Mouse (Mus musculus) limb, embryonic 14.5 days (tissue): ENCODE data around the gene Ccr2. TPM values are rescaled to one million over a fixed set of nuclear protein-coding genes. Genes with fewer than 3 reads are reported as not detected.

Source experiments
- ATAC-seq: fragments of 200-750 bp; cut with Nextera tagmentation; 2 replicates; pipeline ENCODE4 v1.8.0; 2017; ENCODE audit warnings: low read depth, moderate number of reproducible peaks, moderate TSS enrichment; ENCODE audit not compliant: low FRiP score
- DNase-seq: peaks from one replicate; pipeline ENCODE4 v3.0.0-alpha.2; 2015; ENCODE audit warnings: low spot score
- H3K27ac ChIP-seq: fragments of 300-500 bp; sonication (generic); replicated peaks from 2 replicates; pipeline ENCODE4 v1.5.1; 2014; ENCODE audit warnings: low read depth, mild to moderate bottlenecking, low read length, moderate library complexity, mixed read lengths
- H3K27me3 ChIP-seq: fragments of 300-500 bp; sonication (generic); 2 replicates; pipeline ENCODE4 v1.6.1; 2014; ENCODE audit warnings: low read length, mixed read lengths; ENCODE audit not compliant: control insufficient read depth, insufficient read depth
- H3K36me3 ChIP-seq: fragments of 300-500 bp; sonication (generic); 2 replicates; pipeline ENCODE4 v1.6.1; 2014; ENCODE audit warnings: mild to moderate bottlenecking, low read length, moderate library complexity, mixed read lengths; ENCODE audit not compliant: control insufficient read depth, insufficient read depth
- H3K4me1 ChIP-seq: fragments of 300-500 bp; sonication (generic); 2 replicates; pipeline ENCODE4 v1.6.1; 2014; ENCODE audit warnings: antibody characterized with exemption, low read length, mixed read lengths; ENCODE audit not compliant: control insufficient read depth, insufficient read depth
- H3K4me2 ChIP-seq: fragments of 300-500 bp; sonication (generic); replicated peaks from 2 replicates; pipeline ENCODE4 v1.6.1; 2014; ENCODE audit warnings: low read depth, mild to moderate bottlenecking, low read length, moderate library complexity; ENCODE audit not compliant: severe bottlenecking
- H3K4me3 ChIP-seq: fragments of 300-500 bp; sonication (generic); replicated peaks from 2 replicates; pipeline ENCODE4 v1.5.1; 2014; ENCODE audit warnings: low read length
- H3K9ac ChIP-seq: fragments of 300-500 bp; sonication (generic); 2 replicates; pipeline ENCODE4 v1.6.1; 2014; ENCODE audit warnings: mild to moderate bottlenecking, low read depth, low read length, moderate library complexity; ENCODE audit not compliant: severe bottlenecking
- H3K9me3 ChIP-seq: fragments of 300-500 bp; sonication (generic); 2 replicates; pipeline ENCODE4 v1.6.1; 2016; ENCODE audit warnings: low read length; ENCODE audit not compliant: control insufficient read depth
- POLR2A ChIP-seq: fragments of 200-500 bp; IDR thresholded peaks from 2 replicates; pipeline ENCODE4 v1.8.0; 2012; ENCODE audit warnings: inconsistent platforms, mild to moderate bottlenecking, moderate library complexity, borderline replicate concordance; ENCODE audit not compliant: insufficient read depth, insufficient read length; ENCODE audit errors: extremely low read depth
- WGBS: fragments of 180-500 bp; shearing (Covaris S2); extraction: QIAGEN DNeasy Blood & Tissue Kit; methylation state at CpG from one replicate; pipeline ENCODE4 v1.1.7; 2014; 5-methylcytosine and 5-hydroxymethylcytosine counted together
- polyA plus RNA-seq, 2 experiments: library from polyadenylated mRNA; depleted of rRNA in 1 of 2; stranded (reverse) in 1 of 2; unstranded in 1 of 2; fragments of >200 nt; fragmentation: Nextera tagmentation in 1 of 2; extraction: Ambion mirVana in 1 of 2; gene quantifications; 2 replicates each; pipeline versions ENCODE4 v1.2.1 to v1.2.3; 2012 to 2014

The Ccr2 gene
- polyA plus RNA-seq, 2 experiments: 3.2 to 4.0 TPM

DNA sequence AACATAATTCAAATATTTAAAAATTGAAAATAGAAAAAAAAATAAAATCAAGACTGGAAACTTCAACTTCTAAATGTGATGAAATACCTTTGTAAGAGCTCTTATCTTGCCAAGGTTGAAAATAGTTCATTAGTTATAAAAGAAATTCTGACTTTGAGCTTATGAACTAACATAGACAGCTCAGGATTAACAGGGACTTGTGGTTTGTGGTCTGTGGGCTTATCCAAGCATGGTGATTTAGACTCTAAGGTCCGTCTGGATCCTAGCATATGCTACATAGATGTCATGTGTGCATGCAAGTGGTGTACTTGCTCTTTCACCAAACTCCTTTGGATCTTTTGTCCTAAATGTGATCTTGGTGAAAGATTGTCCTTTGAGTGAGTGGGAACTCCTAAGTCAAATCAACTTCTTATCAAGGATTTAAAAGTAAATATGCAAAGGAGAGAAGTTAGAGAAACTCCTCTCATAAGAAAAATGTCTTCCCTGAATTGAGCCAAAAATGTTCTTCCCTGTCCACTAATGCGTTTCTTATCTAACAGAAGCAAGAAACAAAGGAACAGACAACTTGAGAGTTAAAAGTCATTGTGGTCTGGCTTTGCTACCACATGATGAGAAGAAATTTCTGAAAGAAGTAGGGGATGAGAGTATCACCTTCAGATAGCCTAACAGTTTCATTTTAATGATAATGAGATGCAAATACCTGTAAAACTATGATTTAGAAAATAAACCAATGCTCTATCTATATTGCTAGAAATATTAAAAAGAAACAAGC is 6.8 kb downstream of the Ccr2 start:
- Histone ChIP-seq H3K4me2 (no peak overlapping the region), H3K9me3 (no peaks in the 10 kb centered on the region), H3K4me1 (no peaks in the 10 kb centered on the region), H3K27me3 (no peaks in the 10 kb centered on the region), H3K9ac (no peak overlapping the region), H3K4me3 (no peak overlapping the region), H3K36me3 (no peaks in the 10 kb centered on the region), H3K27ac (no peak overlapping the region)
- ATAC-seq (no peak), DNase-seq (no peak)
- TF ChIP-seq POLR2A: no peak
- 65% methylated on average over 2 of the region's 2 CpGs for WGBS

- WGBS: 78% methylated on average over 1 of the region's 1 CpGs
- Histone ChIP-seq H3K4me3 (no peak overlapping the region), H3K27me3 (no peaks in the 10 kb centered on the region), H3K9me3 (no peaks in the 10 kb centered on the region), H3K9ac (no peak overlapping the region), H3K4me2 (no peak overlapping the region), H3K27ac (no peak overlapping the region), H3K4me1 (no peaks in the 10 kb centered on the region), H3K36me3 (no peaks in the 10 kb centered on the region)
- no peak for ATAC-seq
- DNase-seq: no peak
- TF ChIP-seq POLR2A: no peak
These were observed 10.2 kb downstream of the Ccr2 start for GRCm38 (mm10) chr9:124111997-124112396.

DNA sequence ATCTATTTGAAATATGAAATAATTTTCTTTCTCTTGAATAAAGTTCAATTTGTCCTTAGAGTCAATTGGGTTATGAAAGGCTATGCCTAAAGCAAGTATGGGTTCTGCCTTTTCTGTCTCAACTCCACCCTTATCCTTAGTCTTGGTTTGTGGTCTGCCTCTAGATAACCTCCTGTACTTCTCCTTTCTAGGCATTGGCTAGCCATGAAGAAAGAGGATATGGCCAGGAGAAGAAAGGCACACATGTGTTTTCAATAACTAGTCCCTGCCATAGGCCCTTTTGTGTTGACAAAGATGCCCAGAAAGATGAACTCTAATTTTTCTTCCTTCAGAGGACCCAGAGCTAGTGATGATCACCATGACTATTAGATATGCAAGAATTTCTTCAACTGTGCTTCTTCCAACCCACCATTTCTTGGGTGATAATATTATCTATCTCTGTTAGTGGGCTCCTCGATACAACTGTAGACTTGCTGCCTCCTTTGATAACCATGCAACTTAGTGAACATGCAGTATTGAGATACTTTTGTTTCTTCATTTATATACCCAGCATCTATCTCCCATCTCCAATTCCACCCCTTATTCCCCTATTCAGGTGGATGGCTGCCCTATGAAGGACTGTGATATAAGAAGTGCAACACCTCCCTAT is 11.0 kb downstream of the Ccr2 start:
- H3K4me1 ChIP-seq: no peaks in the 10 kb centered on the region
- no peaks in the 10 kb centered on the region for H3K36me3 ChIP-seq
- H3K27ac ChIP-seq: no peak overlapping the region
- no peaks in the 10 kb centered on the region for H3K9me3 ChIP-seq
- no peak overlapping the region for H3K9ac ChIP-seq
- ATAC-seq: no peak
- WGBS: 86% methylated on average over 1 of the region's 1 CpGs
- H3K27me3 ChIP-seq: no peaks in the 10 kb centered on the region
- H3K4me2 ChIP-seq: no peak overlapping the region
- no peak overlapping the region for H3K4me3 ChIP-seq
- DNase-seq: no peak
- TF ChIP-seq POLR2A: no peak

DNA sequence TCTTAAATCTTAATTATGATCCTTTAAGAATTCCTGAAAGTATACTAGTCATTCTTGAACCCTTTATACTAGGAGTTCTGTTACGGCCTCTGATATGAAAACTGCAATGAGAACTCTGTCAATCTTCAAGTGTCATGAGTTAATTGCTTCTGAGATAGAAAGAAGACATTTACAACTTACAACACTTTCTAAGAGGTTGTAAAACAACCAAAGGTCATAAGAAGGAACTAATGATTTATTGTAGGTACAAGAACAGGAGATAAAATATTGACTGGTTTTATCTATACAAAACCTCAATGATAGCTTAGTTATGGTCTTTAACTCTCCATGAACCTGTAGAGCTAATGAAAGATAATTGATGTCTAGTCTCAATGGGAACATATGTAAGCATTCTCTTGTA is 12.0 kb downstream of the Ccr2 start:
- no peak for TF ChIP-seq POLR2A
- Histone ChIP-seq H3K36me3 (no peaks in the 10 kb centered on the region), H3K27me3 (no peaks in the 10 kb centered on the region), H3K27ac (no peak overlapping the region), H3K4me1 (no peaks in the 10 kb centered on the region), H3K4me2 (no peak overlapping the region), H3K9ac (no peak overlapping the region), H3K9me3 (no peaks in the 10 kb centered on the region), H3K4me3 (no peak overlapping the region)
- WGBS: 68% methylated on average over 1 of the region's 1 CpGs
- no peak for ATAC-seq
- DNase-seq: no peak

DNA sequence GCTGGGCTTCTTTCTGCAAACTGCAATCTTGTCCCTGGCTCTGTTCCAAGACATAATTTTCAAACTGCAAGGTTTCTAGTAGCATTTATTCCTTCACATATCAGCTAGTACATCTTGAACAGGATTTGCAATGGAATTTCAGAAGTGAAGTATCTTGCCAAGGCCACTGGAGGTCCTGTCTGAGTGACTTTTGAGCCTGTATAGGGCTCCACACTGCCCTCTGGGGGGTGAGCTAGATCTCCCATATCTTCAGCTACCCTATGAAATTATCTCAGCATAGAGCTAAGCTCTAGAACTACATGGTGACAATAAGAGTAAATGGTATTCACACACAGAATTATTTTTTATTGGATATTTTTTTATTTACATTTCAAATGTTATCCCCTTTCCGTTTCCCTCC is 16.7 kb downstream of the Ccr2 start:
- Histone ChIP-seq H3K4me1 (no peaks in the 10 kb centered on the region), H3K4me3 (no peak overlapping the region), H3K36me3 (no peaks in the 10 kb centered on the region), H3K9ac (no peak overlapping the region), H3K4me2 (no peak overlapping the region), H3K27me3 (no peaks in the 10 kb centered on the region), H3K9me3 (no peaks in the 10 kb centered on the region), H3K27ac (no peak overlapping the region)
- WGBS: 87% methylated on average over 1 of the region's 1 CpGs
- no peak for TF ChIP-seq POLR2A
- ATAC-seq (no peak), DNase-seq (no peak)
